Mouse (Mus musculus) ES-Bruce4 (cell line): ENCODE results near the gene Chrng.

ENCODE experiments used
- CTCF ChIP-seq: IDR thresholded peaks from one replicate; pipeline ENCODE4 v1.8.1; 2011; ENCODE audit warnings: low read depth, low read length
- EP300 ChIP-seq: IDR thresholded peaks from 2 replicates; pipeline ENCODE4 v1.6.1; 2011; ENCODE audit warnings: low read depth, low read length; ENCODE audit not compliant: insufficient read depth
- POLR2A ChIP-seq: IDR thresholded peaks from one replicate; pipeline ENCODE4 v1.8.1; 2011; ENCODE audit warnings: low read length; ENCODE audit not compliant: insufficient read depth

- TF ChIP-seq POLR2A (no peak), CTCF (peak; percentile 7), EP300 (no peak)
Measured at GRCm38 (mm10) chr1:87239056-87239455, 34.6 kb downstream of the Chrng start.
